Mouse (Mus musculus): ENCODE results near the gene Nat8f1.
"Not testable (repeated sequence)": the region's sequence is repeated elsewhere in the genome, so short reads cannot be mapped to it uniquely, and the experiment has no call there.

Gene Nat8f1

DNA sequence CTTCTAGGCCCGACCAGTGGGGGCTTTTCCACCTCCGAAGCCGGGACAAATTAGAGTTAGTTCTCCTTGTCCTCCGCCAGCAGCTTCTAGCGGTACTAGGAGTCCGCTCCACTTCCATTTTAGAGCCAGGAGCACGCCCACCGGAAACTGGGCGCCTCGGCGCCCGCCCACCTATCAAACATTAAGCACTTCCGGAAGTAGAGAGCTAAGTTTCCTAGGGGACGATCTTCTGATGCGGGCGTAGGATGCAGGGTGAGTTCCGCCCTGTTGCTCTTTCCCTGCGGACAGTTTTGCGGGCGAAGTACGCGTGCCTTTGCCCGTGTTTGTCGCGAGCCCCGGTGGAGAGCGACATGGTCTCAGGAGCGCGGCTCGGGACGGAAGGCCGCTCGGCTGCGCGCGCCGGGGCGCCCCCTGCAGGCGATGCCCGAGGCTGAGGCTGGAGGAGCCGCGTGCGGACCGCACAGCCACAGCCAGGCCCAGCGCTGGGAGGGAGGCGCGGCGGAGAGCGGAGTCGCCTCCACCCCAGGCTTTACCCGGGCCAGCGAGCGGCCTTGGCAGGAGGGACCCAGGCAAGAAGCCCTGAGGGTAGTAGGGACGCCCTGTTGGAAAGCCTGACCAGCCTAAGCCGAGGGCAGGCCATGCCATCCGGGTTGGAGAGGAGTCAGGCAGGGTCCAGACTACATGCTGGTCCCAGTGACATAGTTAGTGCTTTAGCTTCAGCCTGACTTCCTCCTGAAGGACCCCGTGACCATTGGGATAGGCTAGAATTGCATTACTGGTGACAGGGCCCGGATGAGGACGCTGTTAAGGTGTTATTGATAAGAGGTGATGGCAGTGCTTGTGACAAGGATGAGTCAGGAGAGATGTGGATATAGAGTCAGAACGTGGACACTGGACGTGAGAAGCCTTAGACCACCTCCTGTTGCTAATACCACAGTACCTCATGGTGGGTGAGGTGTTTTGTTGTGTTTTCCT, at the start of gene Nat8f1:
Gene Nat8f1 (minus strand): TSS at position 149 of the 975 bp plus-strand sequence.
- peak; percentile 85 for DNase-seq (ENCODE audit: low spot score in 2 of 2)

- peak; percentile 89 to 91 for DNase-seq (ENCODE audit: low spot score in 2 of 2)
These were observed 45.9 kb upstream of the Nat8f1 start, which contains the start of gene Dusp11 for GRCm38 (mm10) chr6:85961101-85962091. Dusp11 (minus strand) TSS chr6:85961667.

- DNase-seq (ENCODE audit: low spot score in 2 of 2), result no peak
These were observed 42.1 kb upstream of the Nat8f1 start for GRCm38 (mm10) chr6:85957581-85957980.

GRCm38 (mm10) chr6:85948549-85948948, 33.1 kb upstream of the Nat8f1 start:
- no peak for DNase-seq (ENCODE audit: low spot score in 2 of 2)

- DNase-seq (ENCODE audit: low spot score in 2 of 2), result no peak
These were observed 27.0 kb upstream of the Nat8f1 start for GRCm38 (mm10) chr6:85942469-85942868.

- DNase-seq (ENCODE audit: low spot score in 2 of 2), result no peak
These were observed 23.2 kb upstream of the Nat8f1 start for GRCm38 (mm10) chr6:85938701-85939100.

- peak; percentile 65 to 77 for DNase-seq (ENCODE audit: low spot score in 2 of 2)
These were observed 21.3 kb upstream of the Nat8f1 start for GRCm38 (mm10) chr6:85936508-85937465.

DNA sequence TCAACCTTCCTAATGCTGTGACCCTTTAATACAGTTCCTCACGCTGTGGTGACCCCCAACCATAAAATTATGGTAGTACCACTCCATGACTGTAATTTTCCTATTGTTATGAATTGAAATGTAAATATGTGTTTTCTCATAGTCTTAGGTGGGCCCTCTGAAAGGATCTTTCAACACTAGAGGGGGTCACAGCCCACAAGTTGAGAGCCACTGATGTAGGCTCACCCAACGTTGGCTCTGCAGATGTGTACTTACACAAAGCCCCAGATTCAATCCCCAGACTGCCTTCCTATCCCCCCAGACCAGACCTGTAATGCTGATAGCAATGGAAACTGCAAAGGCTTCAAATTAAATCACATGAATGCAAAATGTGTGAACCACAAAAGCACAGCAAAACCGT, 20.2 kb upstream of the Nat8f1 start:
- DNase-seq (ENCODE audit: low spot score in 2 of 2), result no peak

DNA sequence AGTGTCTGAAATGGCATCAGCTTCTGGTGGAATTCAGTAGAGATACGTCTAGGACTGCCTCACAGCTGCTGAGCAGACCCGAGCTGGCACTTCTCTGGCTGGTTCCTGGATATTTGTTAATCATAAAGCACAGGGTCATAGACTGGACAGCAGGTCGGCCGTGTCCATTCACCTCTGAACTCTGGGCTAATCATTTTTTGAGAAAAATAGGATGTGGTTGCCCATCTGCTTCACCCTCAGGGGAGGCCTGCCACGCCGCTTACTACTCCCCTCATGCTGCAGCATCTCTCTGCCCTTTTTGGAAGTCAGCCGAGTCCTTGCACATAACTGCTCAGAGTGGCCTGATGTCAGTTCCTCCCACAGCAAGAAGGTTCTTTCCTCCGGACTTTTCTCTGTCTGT, 18.6 kb upstream of the Nat8f1 start:
- no peak for DNase-seq (ENCODE audit: low spot score in 2 of 2)

GRCm38 (mm10) chr6:85929312-85929711, 13.8 kb upstream of the Nat8f1 start:
- no peak for DNase-seq (ENCODE audit: low spot score in 2 of 2)

DNA sequence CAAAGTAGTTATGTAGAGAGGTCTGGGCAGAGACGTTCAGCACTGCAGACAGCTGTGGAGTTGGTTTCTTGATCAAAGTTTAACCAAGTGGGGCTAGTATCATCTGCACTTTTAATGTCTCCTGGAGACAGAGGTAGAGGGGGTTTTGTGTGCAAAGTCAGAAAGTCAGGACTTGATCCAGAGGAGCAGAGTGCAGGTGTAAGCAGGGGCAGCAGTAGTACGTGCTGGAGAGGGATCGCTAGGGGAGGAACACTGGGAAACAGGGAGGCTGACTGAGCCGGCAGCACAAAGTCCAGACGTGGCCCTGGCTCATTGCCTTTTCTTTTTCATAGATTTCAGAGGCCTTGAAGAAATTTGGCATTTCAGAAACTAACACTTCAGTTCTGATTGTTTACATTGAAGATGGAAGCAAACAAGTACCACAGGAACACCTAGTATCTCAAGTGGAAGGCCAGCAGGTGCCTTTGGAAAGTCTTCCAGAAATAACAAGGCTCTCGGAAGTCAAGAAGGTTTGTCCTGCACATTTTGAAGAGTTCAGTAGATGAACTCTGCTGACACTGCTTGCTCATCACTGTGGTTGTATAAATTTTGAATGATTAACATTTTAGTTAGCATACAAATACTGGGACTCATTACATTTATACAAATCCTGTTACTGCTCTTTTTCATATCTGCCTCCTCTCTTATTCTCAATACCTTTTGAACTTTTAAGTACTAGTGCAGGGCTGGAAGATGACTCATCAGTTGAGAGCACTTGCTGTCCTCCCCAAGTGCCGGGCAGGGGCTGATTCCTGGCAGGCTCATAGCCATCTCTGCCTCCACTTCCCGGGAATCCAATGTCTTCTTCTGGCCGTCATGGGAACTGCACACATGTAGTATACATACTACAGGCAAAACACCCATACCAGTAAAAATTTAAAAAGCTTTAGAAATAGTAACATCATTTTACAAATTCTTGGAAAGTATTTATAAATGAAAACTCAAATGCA, 12.3 kb upstream of the Nat8f1 start:
- DNase-seq (ENCODE audit: low spot score in 2 of 2), result no peak

- no peak for DNase-seq (ENCODE audit: low spot score in 2 of 2)
These were observed 11.2 kb upstream of the Nat8f1 start for GRCm38 (mm10) chr6:85926709-85927108.

- no peak for DNase-seq (ENCODE audit: low spot score in 2 of 2)
These were observed 8.2 kb upstream of the Nat8f1 start for GRCm38 (mm10) chr6:85923643-85924042.

- no peak for DNase-seq (ENCODE audit: low spot score in 2 of 2)
These were observed 3.9 kb upstream of the Nat8f1 start for GRCm38 (mm10) chr6:85919401-85919800.

DNA sequence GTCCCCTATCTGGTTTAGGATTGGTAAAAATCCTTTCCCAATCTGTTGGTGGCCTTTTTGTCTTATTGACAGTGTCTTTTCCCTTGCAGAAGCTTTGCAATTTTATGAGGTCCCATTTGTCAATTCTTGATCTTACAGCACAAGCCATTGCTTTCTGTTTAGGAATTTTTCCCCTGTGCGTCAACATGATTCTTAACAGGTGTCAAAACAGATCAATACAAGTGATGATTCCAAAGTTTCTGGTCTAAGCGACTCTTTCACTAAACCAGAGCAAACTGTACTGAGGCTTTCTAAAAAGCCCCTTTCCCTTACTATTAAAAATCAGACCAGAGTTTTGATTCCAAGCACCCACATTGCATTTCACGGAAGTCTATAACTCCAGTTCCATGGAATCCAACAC, 2.9 kb upstream of the Nat8f1 start:
- not testable (repeated sequence) for DNase-seq (ENCODE audit: low spot score in 2 of 2)

DNA sequence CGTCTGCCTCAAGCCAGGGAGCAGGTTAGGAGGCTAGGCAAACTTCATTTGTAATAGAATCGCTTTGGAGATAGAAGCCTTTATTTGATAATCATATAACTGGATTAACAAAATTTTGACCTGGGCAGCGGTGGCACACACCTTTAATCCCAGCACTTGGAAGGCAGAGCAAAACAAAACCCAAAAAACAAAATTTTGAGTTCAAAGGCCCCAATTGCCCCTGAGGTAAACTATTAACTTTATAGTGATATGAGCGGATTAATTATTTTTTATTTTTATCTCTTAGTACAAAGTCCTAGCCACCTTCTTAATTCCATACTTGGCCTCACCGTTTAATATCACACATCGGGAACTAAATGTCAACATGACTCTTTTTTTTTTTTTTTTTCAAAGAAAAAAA, 1.1 kb upstream of the Nat8f1 start:
- no peak for DNase-seq (ENCODE audit: low spot score in 2 of 2)

DNA sequence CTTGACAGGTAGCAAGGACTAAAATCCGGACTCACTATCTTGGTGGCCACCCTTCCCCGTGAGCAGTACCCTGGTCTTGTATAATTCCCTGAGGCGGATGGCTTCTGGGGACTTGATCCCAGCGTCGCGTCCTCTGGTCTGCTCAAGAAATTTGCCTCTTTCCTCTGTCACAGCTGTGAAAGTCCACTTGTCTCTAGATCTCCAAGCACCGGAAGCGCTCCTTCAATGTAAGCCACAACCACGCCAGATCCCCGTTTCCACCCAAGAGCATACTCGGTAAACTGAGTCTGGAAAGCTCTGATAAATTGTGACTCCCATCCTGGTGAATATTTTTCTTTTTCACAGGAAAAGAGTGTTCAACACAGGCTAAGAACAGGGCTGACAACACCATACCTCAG, 347 bp downstream of the Nat8f1 start:
- peak in 1 of 2 experiments; percentile 20 for DNase-seq (ENCODE audit: low spot score in 2 of 2)

- DNase-seq (ENCODE audit: low spot score in 2 of 2), result no peak
These were observed 3.9 kb downstream of the Nat8f1 start, which contains the start of gene Tprkb for GRCm38 (mm10) chr6:85911587-85911986. Tprkb (plus strand) TSS chr6:85911865.

DNA sequence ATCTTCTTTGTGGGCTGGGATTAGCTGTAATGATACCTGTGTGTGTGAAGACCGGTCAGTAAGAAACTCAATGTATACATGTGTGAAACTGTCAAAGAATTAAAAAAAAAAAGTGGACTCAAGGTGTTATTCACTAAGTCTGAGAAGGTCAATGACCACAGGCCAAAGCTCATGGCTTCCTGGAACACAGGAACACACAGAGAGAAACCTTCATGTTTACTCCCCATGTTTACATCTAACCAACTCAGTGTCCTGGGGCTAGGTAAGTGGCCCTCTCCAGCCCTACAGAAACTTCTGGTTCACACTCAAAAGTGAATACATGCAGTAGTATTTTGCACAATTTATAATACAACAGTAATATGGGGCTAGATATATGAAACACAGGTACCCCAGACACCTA, 5.8 kb downstream of the Nat8f1 start:
- no peak for DNase-seq (ENCODE audit: low spot score in 2 of 2)

DNA sequence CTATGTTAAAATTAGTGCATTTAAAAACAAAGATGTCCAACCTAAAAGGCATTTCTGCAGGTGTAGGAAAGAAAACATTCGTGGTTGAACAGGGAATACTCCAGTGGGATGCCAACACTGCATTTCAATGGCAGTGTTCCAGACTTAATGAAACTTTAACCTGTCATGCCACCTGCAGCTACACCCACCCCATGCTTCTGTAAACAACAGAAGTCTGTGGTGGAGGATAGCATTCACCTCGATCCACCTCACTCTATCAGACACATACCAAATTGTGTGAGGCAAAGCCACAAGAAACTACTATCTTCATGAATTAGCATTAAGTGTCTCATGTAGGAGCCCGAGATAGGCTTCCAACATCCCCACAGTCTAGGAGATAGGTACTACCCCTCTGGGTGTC, 7.1 kb downstream of the Nat8f1 start:
- DNase-seq (ENCODE audit: low spot score in 2 of 2), result no peak
